Mouse (Mus musculus): ENCODE measurements around the gene Col19a1. TPM values are rescaled to one million over a fixed set of nuclear protein-coding genes. Genes with fewer than 3 reads are reported as not detected.

Gene Col19a1
- polyA plus RNA-seq, 1 experiment from 2014 or later = 0.32 TPM

DNA sequence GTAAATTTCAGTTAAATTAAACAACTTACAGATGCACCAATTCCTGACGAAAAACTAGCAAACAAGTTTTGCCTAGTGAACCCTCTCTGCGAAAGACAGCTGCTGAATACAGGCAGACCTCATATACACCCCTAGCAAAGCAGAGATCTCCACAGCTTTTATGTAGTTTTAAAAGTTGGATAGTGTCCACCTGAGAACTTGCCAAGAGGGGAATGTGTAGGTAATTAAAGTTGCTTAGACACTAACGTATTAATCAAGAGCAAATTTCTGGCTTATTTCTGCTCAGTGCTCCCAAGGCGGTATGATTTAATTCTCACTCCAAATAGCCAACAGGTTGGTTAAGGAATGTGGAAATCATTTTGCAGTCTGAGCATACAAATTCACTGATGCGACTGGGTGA, 329.3 kb downstream of the Col19a1 start:
- no peaks in the 10 kb centered on the region for H3K4me1 ChIP-seq (ENCODE audit: control insufficient read depth, insufficient read depth, low read length)
- WGBS = 43% methylated on average over 5 of the region's 5 CpGs
- H3K27ac ChIP-seq (ENCODE audit: low read depth, low read length) = no peak overlapping the region
- peak; percentile 60 for DNase-seq (ENCODE audit: low spot score)
- no peaks in the 10 kb centered on the region for H3K9me3 ChIP-seq (replicated peaks; ENCODE audit: control insufficient read depth, low read length)
- H3K4me2 ChIP-seq (ENCODE audit: low read length) = no peak overlapping the region
- ATAC-seq = peak; percentile 48; the same call in 1 of the 2 replicates
- no peaks in the 10 kb centered on the region for H3K36me3 ChIP-seq (ENCODE audit: control insufficient read depth, insufficient read depth, low read length)
- no peaks in the 10 kb centered on the region for H3K27me3 ChIP-seq (replicated peaks; ENCODE audit: control insufficient read depth, insufficient read depth, low read length)
- no peak overlapping the region for H3K4me3 ChIP-seq (ENCODE audit: low read depth, low read length)
- H3K9ac ChIP-seq (ENCODE audit: low read length) = no peak overlapping the region

- 0 out of 2 replicates have a peak overlapping the region, but pooled peaks have one; percentile 4 for H3K9ac ChIP-seq (ENCODE audit: low read length)
- no peak overlapping the region for H3K4me3 ChIP-seq (ENCODE audit: low read depth, low read length)
- no peaks in the 10 kb centered on the region for H3K9me3 ChIP-seq (replicated peaks; ENCODE audit: control insufficient read depth, low read length)
- no peak overlapping the region for H3K27ac ChIP-seq (ENCODE audit: low read depth, low read length)
- ATAC-seq (peak; percentile 85), DNase-seq (ENCODE audit: low spot score) (peak; percentile 89)
- no peaks in the 10 kb centered on the region for H3K36me3 ChIP-seq (ENCODE audit: control insufficient read depth, insufficient read depth, low read length)
- 48% methylated on average over 3 of the region's 3 CpGs for WGBS
- H3K4me2 ChIP-seq (ENCODE audit: low read length) = no peak overlapping the region
- peaks cover 5% of the 10 kb centered on the region; the same call in 1 of the 2 replicates for H3K4me1 ChIP-seq (ENCODE audit: control insufficient read depth, insufficient read depth, low read length)
- no peaks in the 10 kb centered on the region for H3K27me3 ChIP-seq (replicated peaks; ENCODE audit: control insufficient read depth, insufficient read depth, low read length)
Measured at GRCm38 (mm10) chr1:24249105-24249664, 338.1 kb downstream of the Col19a1 start.

DNA sequence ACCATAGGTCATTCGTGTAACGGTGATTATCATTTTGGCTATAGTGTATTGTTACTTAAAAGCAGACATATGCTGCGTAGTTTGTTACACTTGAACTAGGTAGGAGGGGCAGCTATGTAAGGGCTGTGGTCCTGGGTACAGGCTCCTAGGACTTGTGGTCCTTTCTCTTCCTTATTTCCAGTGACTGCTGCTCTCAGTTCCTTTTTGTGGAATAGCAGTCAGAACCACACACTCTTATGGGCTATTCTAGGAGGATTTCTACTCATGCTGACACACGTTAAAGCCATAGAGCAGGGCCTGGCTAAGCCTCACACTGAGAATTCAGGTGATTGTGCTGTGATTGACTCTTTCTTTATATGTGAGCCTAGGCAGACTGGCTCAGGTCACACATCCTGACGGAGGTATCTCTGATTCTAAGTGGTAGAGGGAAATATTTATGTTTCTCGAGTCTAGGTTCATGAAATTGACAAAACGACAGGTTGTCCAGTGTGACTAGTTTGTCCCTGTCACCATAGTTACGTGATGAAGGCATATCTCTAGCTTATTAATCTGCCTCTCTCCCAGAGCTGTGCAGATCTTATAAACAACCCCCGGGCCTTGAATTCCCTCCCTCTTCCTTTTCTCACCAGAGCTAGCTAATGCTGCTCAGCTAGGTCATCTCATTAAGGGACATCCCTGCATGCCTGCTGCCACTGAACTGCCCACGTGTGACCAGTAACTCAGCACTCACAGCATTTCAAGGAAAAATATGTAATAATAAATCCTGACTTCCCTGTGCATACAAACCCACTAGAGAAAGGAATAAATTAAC, 338.8 kb downstream of the Col19a1 start:
- Histone ChIP-seq H3K27ac (ENCODE audit: low read depth, low read length) (peak overlapping the region; percentile 31; the same call in 1 of the 2 replicates), H3K27me3 (replicated peaks; ENCODE audit: control insufficient read depth, insufficient read depth, low read length) (no peaks in the 10 kb centered on the region), H3K4me3 (ENCODE audit: low read depth, low read length) (no peak overlapping the region), H3K9me3 (replicated peaks; ENCODE audit: control insufficient read depth, low read length) (no peaks in the 10 kb centered on the region), H3K36me3 (ENCODE audit: control insufficient read depth, insufficient read depth, low read length) (no peaks in the 10 kb centered on the region), H3K4me1 (ENCODE audit: control insufficient read depth, insufficient read depth, low read length) (peaks cover 5% of the 10 kb centered on the region; the same call in 1 of the 2 replicates), H3K9ac (ENCODE audit: low read length) (0 out of 2 replicates have a peak overlapping the region, but pooled peaks have one; percentile 4), H3K4me2 (ENCODE audit: low read length) (no peak overlapping the region)
- WGBS = 73% methylated on average over 10 of the region's 10 CpGs
- DNase-seq (ENCODE audit: low spot score) = no peak
- peak; percentile 54 for ATAC-seq

DNA sequence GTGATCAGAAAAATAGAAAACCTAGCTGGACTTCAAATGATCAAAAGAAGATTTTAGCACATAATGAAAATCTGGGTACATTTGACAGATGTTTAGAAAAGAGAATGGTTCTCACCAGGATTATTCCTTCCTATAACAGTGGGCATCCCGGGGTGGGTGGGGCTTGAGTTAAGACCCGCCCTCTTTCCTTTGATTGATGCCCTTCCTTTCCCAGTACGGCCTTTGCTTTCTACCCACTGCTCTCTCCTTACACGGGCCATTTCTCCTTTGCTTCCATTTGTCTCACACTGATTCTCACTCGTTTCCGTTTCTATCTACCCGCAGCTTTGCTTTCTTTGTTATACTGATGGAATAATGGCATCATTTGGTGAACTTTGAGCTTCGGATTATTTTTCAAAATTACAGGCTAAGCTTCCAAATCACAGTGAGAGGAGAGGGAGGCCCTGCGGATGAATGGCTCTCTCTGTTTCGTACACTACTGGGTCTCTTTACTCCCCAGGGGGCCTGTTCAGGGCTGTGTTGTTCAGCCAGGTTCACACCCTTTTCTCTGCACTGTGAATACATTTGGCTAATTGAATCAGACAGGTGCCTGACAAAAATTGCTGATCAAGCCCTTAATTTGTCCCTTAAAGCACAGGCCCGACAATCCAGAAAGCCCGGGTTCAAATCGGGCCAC, 341.4 kb downstream of the Col19a1 start:
- H3K27ac ChIP-seq (ENCODE audit: low read depth, low read length) = no peak overlapping the region
- no peak overlapping the region for H3K9ac ChIP-seq (ENCODE audit: low read length)
- H3K4me1 ChIP-seq (ENCODE audit: control insufficient read depth, insufficient read depth, low read length) = peaks cover 5% of the 10 kb centered on the region; the same call in 1 of the 2 replicates
- peak; percentile 49 for DNase-seq (ENCODE audit: low spot score)
- no peaks in the 10 kb centered on the region for H3K36me3 ChIP-seq (ENCODE audit: control insufficient read depth, insufficient read depth, low read length)
- peak; percentile 61 for ATAC-seq
- 10% methylated on average over 13 of the region's 13 CpGs for WGBS
- no peaks in the 10 kb centered on the region for H3K27me3 ChIP-seq (replicated peaks; ENCODE audit: control insufficient read depth, insufficient read depth, low read length)
- H3K9me3 ChIP-seq (replicated peaks; ENCODE audit: control insufficient read depth, low read length) = no peaks in the 10 kb centered on the region
- no peak overlapping the region for H3K4me3 ChIP-seq (ENCODE audit: low read depth, low read length)
- H3K4me2 ChIP-seq (ENCODE audit: low read length) = no peak overlapping the region

GRCm38 (mm10) chr1:24244931-24245330, 342.3 kb downstream of the Col19a1 start:
- H3K9me3 ChIP-seq (replicated peaks; ENCODE audit: control insufficient read depth, low read length) = no peaks in the 10 kb centered on the region
- no peak overlapping the region for H3K4me3 ChIP-seq (ENCODE audit: low read depth, low read length)
- H3K4me1 ChIP-seq (ENCODE audit: control insufficient read depth, insufficient read depth, low read length) = peaks cover 9% of the 10 kb centered on the region
- H3K36me3 ChIP-seq (ENCODE audit: control insufficient read depth, insufficient read depth, low read length) = no peaks in the 10 kb centered on the region
- 78% methylated on average over 10 of the region's 10 CpGs for WGBS
- DNase-seq (ENCODE audit: low spot score) (no peak), ATAC-seq (no peak)
- no peak overlapping the region for H3K4me2 ChIP-seq (ENCODE audit: low read length)
- H3K27me3 ChIP-seq (replicated peaks; ENCODE audit: control insufficient read depth, insufficient read depth, low read length) = no peaks in the 10 kb centered on the region; the same call in 1 of the 2 replicates
- no peak overlapping the region for H3K27ac ChIP-seq (ENCODE audit: low read depth, low read length)
- no peak overlapping the region for H3K9ac ChIP-seq (ENCODE audit: low read length)

GRCm38 (mm10) chr1:24240039-24240691, 347.1 kb downstream of the Col19a1 start:
- no peaks in the 10 kb centered on the region; the same call in 1 of the 2 replicates for H3K27me3 ChIP-seq (replicated peaks; ENCODE audit: control insufficient read depth, insufficient read depth, low read length)
- WGBS = 5% methylated on average over 8 of the region's 8 CpGs
- no peak overlapping the region for H3K27ac ChIP-seq (ENCODE audit: low read depth, low read length)
- H3K36me3 ChIP-seq (ENCODE audit: control insufficient read depth, insufficient read depth, low read length) = no peaks in the 10 kb centered on the region
- H3K4me3 ChIP-seq (ENCODE audit: low read depth, low read length) = no peak overlapping the region
- no peak overlapping the region for H3K9ac ChIP-seq (ENCODE audit: low read length)
- DNase-seq (ENCODE audit: low spot score) = peak; percentile 73
- H3K9me3 ChIP-seq (replicated peaks; ENCODE audit: control insufficient read depth, low read length) = no peaks in the 10 kb centered on the region
- H3K4me2 ChIP-seq (ENCODE audit: low read length) = no peak overlapping the region
- H3K4me1 ChIP-seq (ENCODE audit: control insufficient read depth, insufficient read depth, low read length) = peaks cover 4% of the 10 kb centered on the region
- ATAC-seq = peak; percentile 76

DNA sequence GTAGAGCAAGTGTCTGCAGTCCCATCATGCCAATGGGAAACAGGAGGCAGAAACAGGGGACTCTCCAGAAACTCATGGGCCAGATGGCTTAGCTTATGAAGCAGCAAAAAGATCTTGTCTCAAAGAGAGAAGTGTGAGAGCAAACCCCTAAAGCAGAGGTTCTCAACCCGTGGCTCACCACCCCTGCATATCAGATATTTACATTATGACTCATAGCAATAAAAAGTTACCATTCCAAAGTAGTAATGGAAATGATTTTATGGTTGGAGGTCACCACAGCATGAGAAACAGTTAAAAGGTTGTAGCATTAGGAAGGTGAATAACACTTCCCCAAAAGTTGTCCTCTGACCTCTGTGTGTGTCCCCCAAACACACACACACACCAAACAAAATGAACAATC, 350.9 kb downstream of the Col19a1 start:
- Histone ChIP-seq H3K4me3 (ENCODE audit: low read depth, low read length) (no peak overlapping the region), H3K9me3 (replicated peaks; ENCODE audit: control insufficient read depth, low read length) (no peaks in the 10 kb centered on the region), H3K27me3 (replicated peaks; ENCODE audit: control insufficient read depth, insufficient read depth, low read length) (no peaks in the 10 kb centered on the region; the same call in 1 of the 2 replicates), H3K27ac (ENCODE audit: low read depth, low read length) (no peak overlapping the region), H3K36me3 (ENCODE audit: control insufficient read depth, insufficient read depth, low read length) (no peaks in the 10 kb centered on the region), H3K9ac (ENCODE audit: low read length) (no peak overlapping the region), H3K4me1 (ENCODE audit: control insufficient read depth, insufficient read depth, low read length) (peaks cover 8% of the 10 kb centered on the region), H3K4me2 (ENCODE audit: low read length) (no peak overlapping the region)
- WGBS = 81% methylated on average over 1 of the region's 1 CpGs
- DNase-seq (ENCODE audit: low spot score) (no peak), ATAC-seq (no peak)

DNA sequence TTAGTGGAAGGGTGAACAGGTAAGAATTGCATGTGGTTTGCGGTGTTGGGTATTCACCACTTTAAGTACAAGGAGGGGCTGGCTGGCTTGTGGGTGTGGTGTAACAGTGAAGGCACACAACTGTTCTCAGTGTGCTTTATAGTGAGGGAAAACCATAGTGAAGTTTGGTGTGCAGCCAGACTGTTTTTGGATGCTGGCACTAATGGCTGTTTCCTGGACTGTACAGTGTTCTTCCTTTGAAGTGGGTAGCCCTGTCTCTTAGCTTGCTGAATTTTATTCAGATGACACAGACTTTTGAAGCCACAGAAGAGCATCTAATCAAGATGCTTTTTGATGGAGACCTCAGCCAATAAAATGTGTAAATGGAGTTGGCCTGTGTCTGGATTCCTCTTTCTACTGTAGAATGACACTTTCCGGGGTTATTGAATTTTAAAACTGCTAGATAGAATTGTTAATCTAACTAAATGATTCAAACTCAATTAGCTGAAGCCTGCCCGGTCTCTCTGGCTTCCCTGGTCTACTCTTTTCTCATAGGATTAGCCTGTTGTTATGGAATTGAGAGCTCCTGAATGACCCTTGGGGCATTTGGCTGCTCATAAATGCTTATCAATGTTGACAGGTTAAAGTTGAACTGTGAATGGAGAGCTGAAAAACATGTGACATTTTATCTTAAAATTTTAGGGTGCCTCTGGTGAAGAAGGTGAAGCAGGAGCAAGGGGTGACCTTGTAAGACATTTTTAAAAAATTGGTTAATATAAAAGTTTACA, 355.6 kb downstream of the Col19a1 start:
- no peak overlapping the region for H3K9ac ChIP-seq (ENCODE audit: low read length)
- no peaks in the 10 kb centered on the region for H3K36me3 ChIP-seq (ENCODE audit: control insufficient read depth, insufficient read depth, low read length)
- H3K4me3 ChIP-seq (ENCODE audit: low read depth, low read length) = no peak overlapping the region
- no peaks in the 10 kb centered on the region for H3K9me3 ChIP-seq (replicated peaks; ENCODE audit: control insufficient read depth, low read length)
- peaks cover 7% of the 10 kb centered on the region; the same call in 1 of the 2 replicates for H3K4me1 ChIP-seq (ENCODE audit: control insufficient read depth, insufficient read depth, low read length)
- H3K4me2 ChIP-seq (ENCODE audit: low read length) = no peak overlapping the region
- DNase-seq (ENCODE audit: low spot score) (peak; percentile 56), ATAC-seq (peak; percentile 65; the same call in 1 of the 2 replicates)
- no peaks in the 10 kb centered on the region for H3K27me3 ChIP-seq (replicated peaks; ENCODE audit: control insufficient read depth, insufficient read depth, low read length)
- 33% methylated on average over 3 of the region's 3 CpGs for WGBS
- H3K27ac ChIP-seq (ENCODE audit: low read depth, low read length) = no peak overlapping the region
